Comparison of ENCODE assay signal across 12 mouse cellular contexts in genomic region chr13:35166831-35167541, GRCm38 (mm10).
A peak's percentile ranks its signal among the peaks of the same experiment; 100 is the strongest.
DNase-seq lines count a peak whose midpoint lies in the region; ATAC-seq and TF ChIP-seq lines count a peak whose summit lies in the region.
"Had no signal": no experiment of that assay in that cellular context is flagged by ENCODE, and none has a peak within 500 bp of the region (broad histone marks: within the 10 kb centered on the region; RNA-seq: fewer than 3 reads in every experiment).

No protein-coding gene starts in this region.

- TF ChIP-seq CTCF in C2C12 (IDR thresholded peaks at IDR 0.05; ENCODE audit: control insufficient read depth, insufficient read depth, insufficient read length) = no peak
- TF ChIP-seq CTCF in cerebellum, adult 2 months (IDR thresholded peaks at IDR 0.05; ENCODE audit: borderline replicate concordance, insufficient read depth, low read depth, low read length) = no peak

- no peaks in the 10 kb centered on the region for H3K27me3 ChIP-seq in C2C12 (ENCODE audit: control insufficient read depth, insufficient read depth, insufficient read length)
- no peaks in the 10 kb centered on the region for H3K27me3 ChIP-seq in cerebellum, adult 2 months (ENCODE audit: control insufficient read depth, insufficient read depth, low read length)
- H3K27me3 ChIP-seq in kidney, embryonic 14.5 days (ENCODE audit: control insufficient read depth, insufficient read depth, low read length) = no peaks in the 10 kb centered on the region
- H3K27me3 ChIP-seq: hindbrain, embryonic 12.5 days had no signal

- no peaks in the 10 kb centered on the region for H3K9me3 ChIP-seq in kidney, embryonic 14.5 days (ENCODE audit: control insufficient read depth, low read length)
- H3K9me3 ChIP-seq: hindbrain, embryonic 12.5 days had no signal

- H3K4me3 ChIP-seq in C2C12 (ENCODE audit: insufficient read depth, poor library complexity, severe bottlenecking) = no peak overlapping the region
- no peak overlapping the region for H3K4me3 ChIP-seq in cerebellum, adult 2 months (replicated peaks; ENCODE audit: insufficient read depth, low read depth, low read length)
- no peak overlapping the region for H3K4me3 ChIP-seq in kidney, embryonic 14.5 days (ENCODE audit: low read length)
- H3K4me3 ChIP-seq: erythroblast, embryonic 14.5 days; hindbrain, embryonic 12.5 days had no signal

- H3K27ac ChIP-seq in cerebellum, adult 2 months (ENCODE audit: insufficient read depth, low read length) = no peak overlapping the region
- no peak overlapping the region for H3K27ac ChIP-seq in kidney, embryonic 14.5 days (ENCODE audit: low read depth, low read length)
- H3K27ac ChIP-seq: hindbrain, embryonic 12.5 days; kidney, postnatal 0 days had no signal

- H3K4me2 ChIP-seq in kidney, embryonic 14.5 days (replicated peaks; ENCODE audit: low read depth, low read length) = no peak overlapping the region
- H3K4me2 ChIP-seq: hindbrain, embryonic 12.5 days had no signal

- ATAC-seq in kidney, embryonic 14.5 days (ENCODE audit: low FRiP score, low TSS enrichment) = no peak

- H3K4me1 ChIP-seq in cerebellum, adult 2 months (ENCODE audit: control insufficient read depth, insufficient read depth, low read length) = peaks cover 8% of the 10 kb centered on the region
- no peaks in the 10 kb centered on the region for H3K4me1 ChIP-seq in kidney, embryonic 14.5 days (ENCODE audit: control insufficient read depth, insufficient read depth, low read length)
- H3K4me1 ChIP-seq: hindbrain, embryonic 12.5 days had no signal

- no peaks in the 10 kb centered on the region for H3K79me2 ChIP-seq in C2C12 (ENCODE audit: control insufficient read depth, insufficient read depth)

- no peaks in the 10 kb centered on the region for H3K36me3 ChIP-seq in C2C12 (ENCODE audit: control insufficient read depth, insufficient read depth)
- no peaks in the 10 kb centered on the region for H3K36me3 ChIP-seq in kidney, embryonic 14.5 days (ENCODE audit: control insufficient read depth, insufficient read depth, low read length)
- H3K36me3 ChIP-seq: hindbrain, embryonic 12.5 days had no signal

- peak; percentile 15 for DNase-seq in left cerebral cortex, postnatal 4 days
- DNase-seq in left cerebral cortex, postnatal 36 days (ENCODE audit: low spot score in 2 of 2) = no peak
- peak; percentile 50 to 77 for DNase-seq in cerebellum, adult 2 months
- peak; percentile 52 for DNase-seq in heart, adult 8-10 months (ENCODE audit: low spot score)
- no peak for DNase-seq in Muller cell, postnatal 12 days (ENCODE audit: inconsistent ontology term)
- no peak for DNase-seq in neural tube, embryonic 10.5 days (ENCODE audit: extremely low spot score, low spot score)
- DNase-seq: thymus, postnatal 36 days had no signal

- no peak for TF ChIP-seq POLR2A in cerebellum, adult 2 months (IDR thresholded peaks at IDR 0.05; ENCODE audit: borderline replicate concordance, insufficient read depth, low read length)

- intact Hi-C loops in left cerebral cortex, postnatal 4 days (cut with DNase I) = no loop called here
- intact Hi-C loops in left cerebral cortex, postnatal 36 days (cut with DNase I) = loop anchor here (10.0 kb wide), 1 partner anchor 168 kb away; no protein-coding TSS in a partner anchor

- 21% methylated on average over 8 of the region's 8 CpGs for WGBS in cerebellum, adult 2 months
- 68% methylated on average over 8 of the region's 8 CpGs for WGBS in kidney, embryonic 14.5 days

- no peaks in the 10 kb centered on the region for H3K79me3 ChIP-seq in C2C12 (ENCODE audit: low read depth)

- H3ac ChIP-seq in C2C12 (ENCODE audit: control insufficient read depth, insufficient read length, low read depth) = no peak overlapping the region

- H3K9ac ChIP-seq in kidney, embryonic 14.5 days (ENCODE audit: low read depth, low read length) = no peak overlapping the region
- H3K9ac ChIP-seq: hindbrain, embryonic 12.5 days had no signal

TF ChIP-seq in C2C12, 6 proteins besides CTCF, POLR2A, EP300 and RAD21:
- TF ChIP-seq MYOG (IDR thresholded peaks at IDR 0.05; ENCODE audit: control insufficient read depth, extremely low read depth, insufficient read length) (no peak), MYOD1 (IDR thresholded peaks at IDR 0.05; ENCODE audit: control insufficient read depth, insufficient read length, low read depth) (peak; percentile 61)
TF ChIP-seq in C2C12: peak in this region for 1.

Comparison
In these comparisons a context has a peak if more than half of its experiments do, and no peak if none do; other contexts are left out.
1. DNase-seq: peak in left cerebral cortex, postnatal 4 days (single experiment), cerebellum, adult 2 months (2 of 2) and heart, adult 8-10 months (single experiment); none in left cerebral cortex, postnatal 36 days (0 of 2), Muller cell, postnatal 12 days (single experiment) and neural tube, embryonic 10.5 days (single experiment).